Mouse (Mus musculus): ENCODE results near the gene Golt1b. TPM values are rescaled to one million over a fixed set of nuclear protein-coding genes. Genes with fewer than 3 reads are reported as not detected.
"Not testable (repeated sequence)": the region's sequence is repeated elsewhere in the genome, so short reads cannot be mapped to it uniquely, and the experiment has no call there.

Gene Golt1b
- 7.7 and 8.0 TPM in 2 replicates for polyA plus RNA-seq (2012; rRNA removed)

- 1% methylated on average over 87 of the region's 87 CpGs for WGBS
- peak; percentile 88 for DNase-seq (ENCODE audit: low read depth, low spot score)
Measured at GRCm38 (mm10) chr6:142387011-142387754, at the start of gene Golt1b, which contains the start of gene Recql. Gene Golt1b (plus strand): TSS chr6:142387221. Gene Recql (minus strand): TSS chr6:142387087.

- 53% methylated on average over 2 of the region's 2 CpGs for WGBS
- DNase-seq (ENCODE audit: low read depth, low spot score) = no peak
Measured at GRCm38 (mm10) chr6:142338961-142339360, 48.1 kb upstream of the Golt1b start.

- no peak for DNase-seq (ENCODE audit: low read depth, low spot score)
- 29% methylated on average over 2 of the region's 2 CpGs for whole genome bisulfite sequencing
Measured at GRCm38 (mm10) chr6:142339576-142339975, 47.4 kb upstream of the Golt1b start.

- 76% methylated on average over 2 of the region's 2 CpGs for WGBS
- no peak for DNase-seq (ENCODE audit: low read depth, low spot score)
Measured at GRCm38 (mm10) chr6:142343561-142343960, 43.5 kb upstream of the Golt1b start.

- WGBS = under 1% methylated on average over 48 of the region's 48 CpGs
- peak; percentile 81 for DNase-seq (ENCODE audit: low read depth, low spot score)
Measured at GRCm38 (mm10) chr6:142345440-142346038, 41.5 kb upstream of the Golt1b start, which contains the start of gene Pyroxd1. Gene Pyroxd1 (plus strand): TSS chr6:142345654.

- 26% methylated on average over 12 of the region's 12 CpGs for WGBS
- DNase-seq (ENCODE audit: low read depth, low spot score) = peak; percentile 56
Measured at GRCm38 (mm10) chr6:142346181-142347110, 40.6 kb upstream of the Golt1b start.

- no peak for DNase-seq (ENCODE audit: low read depth, low spot score)
Measured at GRCm38 (mm10) chr6:142347431-142348385, 39.3 kb upstream of the Golt1b start.

GRCm38 (mm10) chr6:142352099-142352498, 34.9 kb upstream of the Golt1b start:
- DNase-seq (ENCODE audit: low read depth, low spot score) = not testable (repeated sequence)
- 51% methylated on average over 3 of the region's 3 CpGs for WGBS

More at GRCm38 (mm10) chr6:142347431-142348385, 39.3 kb upstream of the Golt1b start:
- 66% methylated on average over 11 of the region's 11 CpGs for WGBS

GRCm38 (mm10) chr6:142357106-142357505, 29.9 kb upstream of the Golt1b start:
- no peak for DNase-seq (ENCODE audit: low read depth, low spot score)
- WGBS = 66% methylated on average over 7 of the region's 7 CpGs

- 83% methylated on average over 6 of the region's 6 CpGs for WGBS
- no peak for DNase-seq (ENCODE audit: low read depth, low spot score)
Measured at GRCm38 (mm10) chr6:142362036-142362435, 25.0 kb upstream of the Golt1b start.

GRCm38 (mm10) chr6:142363019-142363576, 23.9 kb upstream of the Golt1b start:
- DNase-seq (ENCODE audit: low read depth, low spot score) = no peak
- 50% methylated on average over 9 of the region's 9 CpGs for WGBS

GRCm38 (mm10) chr6:142365742-142366472, 21.1 kb upstream of the Golt1b start:
- 76% methylated on average over 8 of the region's 8 CpGs for WGBS
- DNase-seq (ENCODE audit: low read depth, low spot score) = no peak

GRCm38 (mm10) chr6:142366473-142367018, 20.5 kb upstream of the Golt1b start:
- 89% methylated on average over 10 of the region's 10 CpGs for WGBS
- no peak for DNase-seq (ENCODE audit: low read depth, low spot score)

- whole genome bisulfite sequencing = 88% methylated on average over 3 of the region's 3 CpGs
- no peak for DNase-seq (ENCODE audit: low read depth, low spot score)
Measured at GRCm38 (mm10) chr6:142367565-142367964, 19.5 kb upstream of the Golt1b start.

GRCm38 (mm10) chr6:142369568-142369967, 17.5 kb upstream of the Golt1b start:
- WGBS = 84% methylated on average over 3 of the region's 3 CpGs
- no peak for DNase-seq (ENCODE audit: low read depth, low spot score)

- DNase-seq (ENCODE audit: low read depth, low spot score) = no peak
- 56% methylated on average over 1 of the region's 1 CpGs for WGBS
Measured at GRCm38 (mm10) chr6:142377081-142377480, 9.9 kb upstream of the Golt1b start.

GRCm38 (mm10) chr6:142378576-142379330, 8.3 kb upstream of the Golt1b start:
- WGBS = 90% methylated on average over 8 of the region's 8 CpGs
- no peak for DNase-seq (ENCODE audit: low read depth, low spot score)
